Mouse (Mus musculus): Measurements from ENCODE around the gene Crybg2. TPM values are rescaled to one million over a fixed set of nuclear protein-coding genes. Genes with fewer than 3 reads are reported as not detected.

The Crybg2 gene
- polyA plus RNA-seq, 1 experiment, result not detected

- no peak overlapping the region for H3K4me3 ChIP-seq (ENCODE audit: insufficient read depth, poor library complexity, severe bottlenecking)
- H3K36me3 ChIP-seq (ENCODE audit: control insufficient read depth, insufficient read depth), result no peaks in the 10 kb centered on the region
- no peaks in the 10 kb centered on the region for H3K79me3 ChIP-seq (ENCODE audit: low read depth)
- H3K27me3 ChIP-seq (ENCODE audit: control insufficient read depth, insufficient read depth, insufficient read length), result peaks cover 42% of the 10 kb centered on the region
- H3K79me2 ChIP-seq (ENCODE audit: control insufficient read depth, insufficient read depth), result no peaks in the 10 kb centered on the region
- peak; percentile 78 for TF ChIP-seq MAX (IDR thresholded peaks at IDR 0.05)
- no peak for TF ChIP-seq CEBPB (IDR thresholded peaks at IDR 0.05; ENCODE audit: low read depth)
- no peak for TF ChIP-seq FOSL1 (IDR thresholded peaks at IDR 0.05; ENCODE audit: insufficient read depth, low read length, poor library complexity, severe bottlenecking)
- no peak overlapping the region for H3ac ChIP-seq (ENCODE audit: control insufficient read depth, insufficient read length, low read depth)
Observed at GRCm38 (mm10) chr4:134020621-134021020, 40.0 kb upstream of the Crybg2 start.

GRCm38 (mm10) chr4:134025802-134026201 lies 34.8 kb upstream of the Crybg2 start:
- Histone ChIP-seq H3K79me2 (ENCODE audit: control insufficient read depth, insufficient read depth) (no peaks in the 10 kb centered on the region), H3K27me3 (ENCODE audit: control insufficient read depth, insufficient read depth, insufficient read length) (peaks cover 5% of the 10 kb centered on the region), H3K36me3 (ENCODE audit: control insufficient read depth, insufficient read depth) (no peaks in the 10 kb centered on the region), H3K79me3 (ENCODE audit: low read depth) (no peaks in the 10 kb centered on the region), H3ac (ENCODE audit: control insufficient read depth, insufficient read length, low read depth) (no peak overlapping the region), H3K4me3 (ENCODE audit: insufficient read depth, poor library complexity, severe bottlenecking) (no peak overlapping the region)
- TF ChIP-seq USF1 (IDR thresholded peaks at IDR 0.05; ENCODE audit: low read depth) (no peak), MYOG (IDR thresholded peaks at IDR 0.05; ENCODE audit: control insufficient read depth, extremely low read depth, insufficient read length) (no peak), CTCF (IDR thresholded peaks at IDR 0.05; ENCODE audit: control insufficient read depth, insufficient read depth, insufficient read length) (no peak), CEBPB (IDR thresholded peaks at IDR 0.05; ENCODE audit: low read depth) (no peak), MYOD1 (IDR thresholded peaks at IDR 0.05; ENCODE audit: control insufficient read depth, insufficient read length, low read depth) (no peak), FOSL1 (IDR thresholded peaks at IDR 0.05; ENCODE audit: insufficient read depth, low read length, poor library complexity, severe bottlenecking) (no peak), MAX (IDR thresholded peaks at IDR 0.05) (no peak)

- no peaks in the 10 kb centered on the region for H3K79me2 ChIP-seq (ENCODE audit: control insufficient read depth, insufficient read depth)
- peaks cover 19% of the 10 kb centered on the region for H3K27me3 ChIP-seq (ENCODE audit: control insufficient read depth, insufficient read depth, insufficient read length)
- H3K4me3 ChIP-seq (ENCODE audit: insufficient read depth, poor library complexity, severe bottlenecking), result no peak overlapping the region
- H3K79me3 ChIP-seq (ENCODE audit: low read depth), result no peaks in the 10 kb centered on the region
- TF ChIP-seq CTCF (IDR thresholded peaks at IDR 0.05; ENCODE audit: control insufficient read depth, insufficient read depth, insufficient read length) (peak; percentile 36), FOSL1 (IDR thresholded peaks at IDR 0.05; ENCODE audit: insufficient read depth, low read length, poor library complexity, severe bottlenecking) (no peak)
- no peak overlapping the region for H3ac ChIP-seq (ENCODE audit: control insufficient read depth, insufficient read length, low read depth)
- no peaks in the 10 kb centered on the region for H3K36me3 ChIP-seq (ENCODE audit: control insufficient read depth, insufficient read depth)
Observed at GRCm38 (mm10) chr4:134035953-134036352, 24.7 kb upstream of the Crybg2 start.

GRCm38 (mm10) chr4:134041317-134042123 lies 19.1 kb upstream of the Crybg2 start:
- H3ac ChIP-seq (ENCODE audit: control insufficient read depth, insufficient read length, low read depth), result no peak overlapping the region
- no peaks in the 10 kb centered on the region for H3K36me3 ChIP-seq (ENCODE audit: control insufficient read depth, insufficient read depth)
- H3K79me3 ChIP-seq (ENCODE audit: low read depth), result no peaks in the 10 kb centered on the region
- no peaks in the 10 kb centered on the region for H3K79me2 ChIP-seq (ENCODE audit: control insufficient read depth, insufficient read depth)
- H3K4me3 ChIP-seq (ENCODE audit: insufficient read depth, poor library complexity, severe bottlenecking), result no peak overlapping the region
- H3K27me3 ChIP-seq (ENCODE audit: control insufficient read depth, insufficient read depth, insufficient read length), result peaks cover 6% of the 10 kb centered on the region
- TF ChIP-seq FOSL1 (IDR thresholded peaks at IDR 0.05; ENCODE audit: insufficient read depth, low read length, poor library complexity, severe bottlenecking), result no peak
- TF ChIP-seq USF1 (IDR thresholded peaks at IDR 0.05; ENCODE audit: low read depth), result no peak
- TF ChIP-seq MAX (IDR thresholded peaks at IDR 0.05), result no peak
- no peak for TF ChIP-seq CTCF (IDR thresholded peaks at IDR 0.05; ENCODE audit: control insufficient read depth, insufficient read depth, insufficient read length)
- TF ChIP-seq CEBPB (IDR thresholded peaks at IDR 0.05; ENCODE audit: low read depth), result no peak
- no peak for TF ChIP-seq MYOD1 (IDR thresholded peaks at IDR 0.05; ENCODE audit: control insufficient read depth, insufficient read length, low read depth)
- TF ChIP-seq MYOG (IDR thresholded peaks at IDR 0.05; ENCODE audit: control insufficient read depth, extremely low read depth, insufficient read length), result no peak

GRCm38 (mm10) chr4:134043041-134043440 lies 17.6 kb upstream of the Crybg2 start:
- Histone ChIP-seq H3ac (ENCODE audit: control insufficient read depth, insufficient read length, low read depth) (no peak overlapping the region), H3K27me3 (ENCODE audit: control insufficient read depth, insufficient read depth, insufficient read length) (peaks cover 12% of the 10 kb centered on the region), H3K79me3 (ENCODE audit: low read depth) (no peaks in the 10 kb centered on the region), H3K36me3 (ENCODE audit: control insufficient read depth, insufficient read depth) (no peaks in the 10 kb centered on the region), H3K79me2 (ENCODE audit: control insufficient read depth, insufficient read depth) (no peaks in the 10 kb centered on the region), H3K4me3 (ENCODE audit: insufficient read depth, poor library complexity, severe bottlenecking) (no peak overlapping the region)
- TF ChIP-seq CTCF (IDR thresholded peaks at IDR 0.05; ENCODE audit: control insufficient read depth, insufficient read depth, insufficient read length) (no peak), MYOG (IDR thresholded peaks at IDR 0.05; ENCODE audit: control insufficient read depth, extremely low read depth, insufficient read length) (no peak), MYOD1 (IDR thresholded peaks at IDR 0.05; ENCODE audit: control insufficient read depth, insufficient read length, low read depth) (no peak), CEBPB (IDR thresholded peaks at IDR 0.05; ENCODE audit: low read depth) (no peak), USF1 (IDR thresholded peaks at IDR 0.05; ENCODE audit: low read depth) (no peak), FOSL1 (IDR thresholded peaks at IDR 0.05; ENCODE audit: insufficient read depth, low read length, poor library complexity, severe bottlenecking) (no peak), MAX (IDR thresholded peaks at IDR 0.05) (no peak)

GRCm38 (mm10) chr4:134047648-134048047 lies 13.0 kb upstream of the Crybg2 start:
- Histone ChIP-seq H3K4me3 (ENCODE audit: insufficient read depth, poor library complexity, severe bottlenecking) (no peak overlapping the region), H3K79me2 (ENCODE audit: control insufficient read depth, insufficient read depth) (no peaks in the 10 kb centered on the region), H3ac (ENCODE audit: control insufficient read depth, insufficient read length, low read depth) (no peak overlapping the region), H3K27me3 (ENCODE audit: control insufficient read depth, insufficient read depth, insufficient read length) (peaks cover 11% of the 10 kb centered on the region), H3K36me3 (ENCODE audit: control insufficient read depth, insufficient read depth) (no peaks in the 10 kb centered on the region), H3K79me3 (ENCODE audit: low read depth) (no peaks in the 10 kb centered on the region)
- no peak for TF ChIP-seq FOSL1 (IDR thresholded peaks at IDR 0.05; ENCODE audit: insufficient read depth, low read length, poor library complexity, severe bottlenecking)
- no peak for TF ChIP-seq USF1 (IDR thresholded peaks at IDR 0.05; ENCODE audit: low read depth)
- TF ChIP-seq MAX (IDR thresholded peaks at IDR 0.05), result no peak
- no peak for TF ChIP-seq CTCF (IDR thresholded peaks at IDR 0.05; ENCODE audit: control insufficient read depth, insufficient read depth, insufficient read length)
- no peak for TF ChIP-seq MYOD1 (IDR thresholded peaks at IDR 0.05; ENCODE audit: control insufficient read depth, insufficient read length, low read depth)
- no peak for TF ChIP-seq MYOG (IDR thresholded peaks at IDR 0.05; ENCODE audit: control insufficient read depth, extremely low read depth, insufficient read length)
- TF ChIP-seq CEBPB (IDR thresholded peaks at IDR 0.05; ENCODE audit: low read depth), result no peak
